Mouse (Mus musculus) urinary bladder, postnatal 25 days (tissue): Measurements from ENCODE around the gene Zfp426.

Experiments used
- DNase-seq: peaks from one replicate; pipeline ENCODE4 v3.0.0; 2022; ENCODE audit warnings: low spot score

Gene Zfp426

GRCm38 (mm10) chr9:20459377-20460317 lies 32.9 kb downstream of the Zfp426 start, which contains the start of gene Zfp26:
Gene Zfp26 (minus strand): TSS chr9:20460162.
- peak; percentile 68 for DNase-seq

GRCm38 (mm10) chr9:20453647-20454046 lies 38.9 kb downstream of the Zfp426 start:
- no peak for DNase-seq

GRCm38 (mm10) chr9:20451493-20451892 lies 41.1 kb downstream of the Zfp426 start:
- DNase-seq, result no peak

GRCm38 (mm10) chr9:20443183-20443783 lies 49.3 kb downstream of the Zfp426 start:
- no peak for DNase-seq

GRCm38 (mm10) chr9:20430004-20430403 lies 62.5 kb downstream of the Zfp426 start:
- DNase-seq, result no peak
